Mouse (Mus musculus) thymus, postnatal 10 days (tissue): ENCODE results near the gene Olfr914.

Source experiments
- DNase-seq, 2 experiments: peaks; one replicate each; pipeline ENCODE4 v3.0.0; 2021; ENCODE audit warnings: low spot score in 2 of 2

Gene Olfr914

DNA sequence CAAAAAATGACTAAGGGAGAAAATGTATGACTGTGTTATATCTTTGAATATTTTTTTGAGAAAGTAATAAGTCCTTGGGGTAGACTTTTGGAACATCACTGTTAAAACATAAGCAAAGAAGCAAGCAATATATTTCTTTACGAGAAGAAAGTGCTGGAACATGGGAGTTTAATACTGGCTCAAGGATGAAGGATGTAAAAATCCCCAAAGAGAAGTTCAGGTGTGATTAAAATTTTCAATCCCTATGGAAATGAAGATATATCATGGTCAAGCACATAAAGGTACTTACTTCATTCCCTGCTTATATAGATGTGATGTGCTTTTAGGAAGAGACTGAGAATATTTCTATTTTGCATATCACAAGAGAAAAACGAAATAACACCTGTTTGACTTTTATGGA is at the start of gene Olfr914:
TSS of gene Olfr914 (plus strand) at position 301 of the 400 bp plus-strand sequence.
- no peak for DNase-seq

DNA sequence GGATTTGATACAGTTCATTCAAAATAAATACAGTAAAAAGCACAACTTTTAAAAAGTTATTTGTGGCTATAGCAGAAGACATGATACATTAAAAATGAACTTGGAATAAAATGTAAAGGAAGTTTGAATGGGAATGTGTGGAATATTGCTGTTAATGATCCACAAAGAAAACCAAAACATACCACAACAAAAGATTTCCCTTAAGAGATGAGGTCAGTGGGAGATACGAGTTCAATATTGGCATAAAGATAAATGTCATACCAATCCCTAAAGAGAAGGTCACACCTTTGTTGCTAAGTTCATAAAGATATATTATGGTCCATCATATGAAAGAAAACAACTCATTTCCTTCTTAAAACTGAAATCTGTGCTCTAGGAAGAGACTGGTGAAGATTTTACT is 25.0 kb upstream of the Olfr914 start, which contains the start of gene Olfr912:
TSS of gene Olfr912 (plus strand) at position 301 of the 400 bp plus-strand sequence.
- DNase-seq: no peak

DNA sequence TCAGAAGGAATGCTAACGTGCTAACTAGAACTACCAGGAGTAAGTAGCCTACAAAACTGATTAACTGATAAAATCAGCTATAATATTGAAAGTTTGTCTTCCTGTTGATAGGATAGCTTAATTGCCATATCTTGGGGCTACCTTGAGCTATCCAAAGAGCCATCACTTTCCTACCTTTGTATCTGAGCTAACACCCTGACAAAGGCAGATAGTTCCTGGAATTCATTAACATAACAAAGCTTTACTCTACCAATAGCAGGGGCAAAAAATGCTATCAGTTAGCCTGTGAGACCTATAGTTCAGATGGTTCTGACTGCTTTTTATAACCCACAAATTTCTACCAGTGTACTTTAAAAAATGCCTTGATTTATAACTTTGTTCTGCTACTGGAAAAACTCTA is 13.8 kb upstream of the Olfr914 start:
- DNase-seq: no peak

DNA sequence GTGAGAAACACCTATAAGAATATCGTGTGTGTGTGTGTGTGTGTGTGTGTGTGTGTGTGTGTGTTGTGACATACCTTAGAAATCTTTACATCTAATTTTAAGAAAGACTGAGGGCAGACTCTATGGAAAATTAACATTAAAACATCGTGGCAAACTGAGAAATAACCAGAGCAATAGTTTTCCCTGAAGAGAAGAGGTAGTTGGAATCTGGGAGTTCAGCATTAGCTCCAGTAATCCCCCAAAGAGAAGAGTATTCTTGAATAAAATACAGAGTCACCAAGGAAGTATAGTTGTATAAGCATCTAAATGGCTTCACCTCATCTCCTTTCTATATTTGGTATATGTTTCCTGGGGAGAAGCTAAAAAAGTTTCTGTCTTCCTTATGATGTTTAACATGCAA is 12.4 kb upstream of the Olfr914 start, which contains the start of gene Olfr913:
TSS of gene Olfr913 (plus strand) at position 301 of the 400 bp plus-strand sequence.
- DNase-seq: no peak

DNA sequence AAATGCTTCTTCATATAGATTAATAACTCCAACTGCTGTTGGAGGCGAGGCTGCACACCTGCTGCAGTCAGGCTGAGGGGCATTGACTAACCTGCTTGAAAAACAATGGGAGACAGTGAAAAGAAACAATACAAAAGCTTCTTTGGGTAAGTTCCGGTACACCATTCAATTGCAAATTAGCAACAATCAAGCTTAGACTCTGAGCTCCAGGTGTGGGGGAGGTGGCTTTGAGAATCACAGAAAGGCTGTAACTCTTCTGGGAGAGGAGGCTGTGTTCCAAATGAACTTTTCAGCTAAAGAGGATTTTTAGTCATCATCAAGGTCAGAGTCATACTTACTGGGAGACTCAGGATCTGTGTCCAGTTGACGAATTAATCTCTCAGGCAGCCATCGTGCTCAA is 27.5 kb downstream of the Olfr914 start:
- no peak for DNase-seq

DNA sequence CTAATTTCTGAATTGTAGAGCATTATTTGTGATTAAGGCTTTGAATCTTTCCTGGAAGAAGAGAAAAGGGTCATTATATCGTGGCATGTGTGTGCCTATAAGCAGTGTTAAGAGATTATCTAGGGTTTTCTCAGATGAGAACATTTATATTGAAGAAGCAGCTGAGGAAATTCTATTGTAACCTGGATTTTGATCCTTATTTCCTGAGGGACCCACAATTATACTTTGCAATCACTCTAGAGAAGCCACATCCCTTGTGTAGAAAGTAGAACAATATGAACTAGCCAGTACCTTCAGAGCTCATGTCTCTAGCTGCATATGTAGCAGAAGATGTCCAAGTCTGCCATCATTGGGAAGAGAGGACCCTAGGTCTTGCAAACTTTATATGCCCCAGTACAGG is 54.9 kb downstream of the Olfr914 start, which contains the start of gene Olfr916:
TSS of gene Olfr916 (minus strand) at position 101 of the 400 bp plus-strand sequence.
- DNase-seq: no peak
